Mouse (Mus musculus) adrenal gland (tissue): ENCODE results near the gene Mepce.
"Not testable (repeated sequence)": the region's sequence is repeated elsewhere in the genome, so short reads cannot be mapped to it uniquely, and the experiment has no call there.

Source experiments
- intact Hi-C: fragments of 180-260 bp; cut with DNase I; formaldehyde crosslinking; loops from one replicate; pipeline ENCODE4 v1.15.1; 2025
- long read RNA-seq, 2 experiments: library from polyadenylated mRNA; unstranded; transcript quantifications; one replicate each; pipeline ENCODE4 v2.0.0; 2020; ENCODE audit warnings: borderline replicate concordance in 1 of 2; ENCODE audit not compliant: insufficient replicate concordance in 1 of 2

The Mepce gene
- long read RNA-seq, experiment 1, partial matches to known transcripts, result 0 of 2 reads
- long read RNA-seq, experiment 1, other reads (novel, unspliced or antisense), result 1 of 2 reads
- long read RNA-seq, experiment 2, partial matches to known transcripts, result 1 of 9 reads
- long read RNA-seq, experiment 2, other reads (novel, unspliced or antisense), result 1 of 9 reads

DNA sequence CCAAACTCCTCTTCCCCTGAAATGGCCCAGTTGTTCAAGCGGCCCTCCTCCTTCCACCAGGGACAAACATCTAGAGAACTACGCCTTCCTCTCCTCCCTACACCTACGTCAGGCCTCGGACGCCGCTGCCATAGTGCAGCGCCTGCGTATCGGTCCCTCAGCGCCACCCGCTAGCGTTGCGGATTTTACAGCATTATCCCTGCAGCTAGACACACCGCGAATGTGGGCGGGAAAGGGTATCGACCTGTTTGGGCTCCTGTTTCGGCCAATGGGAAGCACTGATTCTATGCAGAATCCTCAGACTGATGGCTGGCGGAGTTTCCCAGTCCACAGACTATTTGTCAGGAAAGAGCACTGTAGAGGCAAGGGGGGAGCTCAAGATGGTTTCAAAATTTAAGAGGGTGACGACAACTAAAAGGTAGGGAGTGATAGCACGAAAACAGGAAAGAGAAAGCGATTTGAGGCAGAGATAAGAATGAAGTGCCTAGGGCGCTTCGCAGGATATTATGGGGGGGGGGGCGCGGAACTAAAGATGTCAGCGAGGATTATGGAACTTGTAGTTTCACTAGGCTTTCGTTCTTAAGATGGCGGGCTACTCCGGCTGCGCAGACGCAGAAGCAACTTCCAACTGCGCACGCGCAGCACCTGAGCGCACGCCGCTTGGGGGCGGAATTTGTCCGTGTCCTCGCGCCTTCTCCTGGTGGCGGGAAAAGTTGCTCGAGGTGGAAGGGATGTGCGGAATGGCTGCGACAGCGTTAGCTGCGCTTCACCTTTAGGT, at the start of gene Mepce, which contains the start of gene Zcwpw1:
Mepce (minus strand) TSS at position 505 of the 778 bp plus-strand sequence.
Zcwpw1 (plus strand) TSS at position 648 of the 778 bp plus-strand sequence.
- intact Hi-C loops, result no loop called here

DNA sequence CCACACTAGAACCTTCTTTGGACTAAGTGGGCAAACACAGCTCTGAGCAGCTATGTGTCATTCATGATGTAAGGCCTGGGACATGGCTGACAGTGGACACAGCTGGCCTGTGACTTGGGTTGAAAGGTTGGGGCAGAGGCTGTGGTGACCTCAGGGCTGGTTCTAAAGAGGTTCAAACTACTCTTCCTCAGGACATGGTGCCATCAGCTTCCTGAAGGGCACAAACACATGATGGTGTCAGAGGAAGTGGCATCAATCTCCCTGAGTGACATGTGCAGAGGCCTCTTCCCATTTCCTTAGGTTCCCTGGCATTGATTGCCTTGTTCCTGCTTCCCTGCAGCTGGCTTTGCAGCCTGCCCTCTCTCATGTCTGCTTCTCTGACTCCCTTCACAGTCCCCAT, 49.7 kb upstream of the Mepce start:
- intact Hi-C loops, result not testable (repeated sequence)

DNA sequence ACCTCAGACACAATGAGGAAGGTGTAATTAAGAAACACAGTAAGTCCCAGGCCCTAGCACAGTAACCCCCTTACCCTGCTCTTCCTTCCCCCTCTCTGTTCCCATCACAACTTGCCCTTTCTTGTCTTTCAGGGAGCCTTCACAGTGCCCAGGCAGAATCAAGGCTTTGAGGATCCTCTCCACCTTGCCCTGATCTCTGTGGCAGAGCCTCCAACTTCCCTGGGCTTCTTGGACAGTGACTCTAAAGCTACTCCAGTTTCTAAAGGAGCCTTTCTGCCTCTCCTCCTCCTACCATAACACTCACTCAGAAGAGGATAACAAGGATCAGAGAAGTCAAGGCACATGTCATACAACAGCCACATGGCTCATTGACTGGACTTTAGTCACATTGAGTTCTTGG, 49.2 kb upstream of the Mepce start:
- intact Hi-C loops, result no loop called here

DNA sequence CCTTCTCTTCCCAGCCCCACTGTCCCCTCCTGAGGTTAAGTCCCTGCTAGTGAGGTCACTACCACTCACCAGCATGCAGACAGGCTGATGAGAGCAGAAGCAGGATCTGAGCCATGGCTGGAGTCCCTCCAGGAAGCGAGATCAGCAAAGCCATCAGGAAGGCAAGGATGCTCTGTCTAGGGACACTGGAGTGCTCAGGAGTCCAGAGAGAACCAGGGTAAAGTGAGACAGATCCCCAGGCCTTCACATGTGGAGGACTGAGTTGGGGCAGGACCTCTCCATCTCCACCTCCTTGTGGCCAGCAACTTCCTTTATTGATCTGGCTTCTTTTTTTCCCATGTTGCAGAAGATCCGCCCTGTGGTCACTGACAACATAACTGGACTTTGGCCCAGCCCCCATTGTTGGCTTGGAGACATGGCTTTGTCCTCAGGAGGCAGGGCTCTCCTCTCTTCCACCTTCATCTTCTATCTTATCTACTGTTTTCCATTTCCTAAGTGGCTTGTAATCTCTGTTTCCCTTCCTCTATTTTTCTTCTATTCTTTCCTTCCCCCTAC, 48.6 kb upstream of the Mepce start, which contains the start of gene Pilra:
Pilra (minus strand) TSS at position 316 of the 555 bp plus-strand sequence.
- intact Hi-C loops, result not testable (repeated sequence)

DNA sequence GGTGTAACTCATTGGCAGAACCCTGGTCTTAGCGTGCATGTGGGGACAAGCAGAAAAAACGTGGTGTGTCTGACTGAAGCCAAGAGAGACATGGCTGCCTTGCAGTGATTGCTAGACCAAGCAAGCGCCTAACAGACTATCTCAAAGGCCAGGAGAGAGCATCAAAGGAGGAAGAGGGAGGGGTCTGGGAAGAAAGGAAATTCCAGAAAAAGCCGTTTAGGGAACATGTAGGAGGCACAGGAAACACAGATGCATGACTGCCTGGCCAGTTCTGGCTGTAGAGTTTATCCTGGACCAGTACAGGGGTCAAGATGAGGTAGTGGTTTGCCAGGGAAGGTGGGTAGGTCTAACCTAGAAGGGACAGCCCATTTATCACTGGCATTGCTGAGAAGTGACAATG, 46.0 kb upstream of the Mepce start:
- intact Hi-C loops, result no loop called here

DNA sequence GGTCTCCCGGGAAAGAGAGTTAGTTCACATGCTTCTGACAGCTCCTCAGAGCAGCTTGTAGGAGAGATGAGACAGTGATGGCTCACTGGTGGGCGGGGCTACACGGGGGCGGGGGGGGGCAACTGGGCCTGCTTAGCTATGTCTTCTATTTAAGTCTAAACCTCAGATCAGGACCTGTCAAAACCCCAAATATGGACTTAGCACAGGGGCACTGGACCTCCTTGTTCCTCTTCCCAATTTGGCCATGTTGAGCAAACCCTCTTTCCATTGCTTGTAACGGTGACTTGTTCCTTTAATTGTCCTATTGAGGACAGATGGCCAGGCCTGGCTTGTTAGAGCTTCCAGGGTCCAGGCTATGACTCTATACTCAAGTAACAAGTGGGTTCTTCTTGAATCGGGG, 44.1 kb upstream of the Mepce start:
- intact Hi-C loops, result no loop called here

DNA sequence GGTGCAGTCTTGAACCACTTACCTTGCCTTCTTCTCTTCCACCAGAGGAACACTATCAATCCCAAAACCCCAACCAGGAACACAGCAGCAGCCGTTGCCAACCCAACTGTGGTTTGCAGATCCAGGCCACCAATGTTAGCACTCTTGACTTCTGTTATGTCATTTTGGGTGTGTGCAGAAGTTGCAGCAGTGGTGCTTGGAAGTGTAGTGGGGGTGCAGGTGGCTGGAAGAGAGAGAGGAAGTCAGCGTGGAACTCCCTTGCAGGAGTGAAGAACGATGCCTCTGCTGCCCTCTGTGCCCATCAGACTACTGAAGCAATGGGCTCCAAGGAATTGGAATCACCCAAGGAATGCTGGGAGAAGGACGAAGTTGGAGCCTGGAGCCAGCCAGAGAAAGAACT, 43.7 kb upstream of the Mepce start:
- intact Hi-C loops, result no loop called here

DNA sequence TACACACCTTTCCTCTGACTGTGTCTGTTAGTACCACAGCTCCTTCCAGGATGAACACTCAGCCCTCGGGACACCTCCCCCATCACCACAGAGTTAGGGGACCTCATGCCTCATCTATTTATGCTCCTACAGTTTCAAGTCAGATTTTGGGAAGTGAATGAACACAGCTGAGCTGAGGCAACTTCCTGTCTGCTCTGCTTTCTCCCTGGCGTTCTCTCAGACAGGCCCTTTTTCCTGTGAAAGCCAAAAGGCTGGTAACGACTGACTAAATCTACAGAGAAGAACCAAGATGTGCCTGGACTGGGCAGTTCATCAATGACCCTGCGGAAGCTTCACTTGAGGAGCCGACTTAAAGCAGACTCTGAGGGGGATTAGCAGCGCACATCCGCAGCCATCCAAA, 42.8 kb upstream of the Mepce start:
- intact Hi-C loops, result no loop called here

DNA sequence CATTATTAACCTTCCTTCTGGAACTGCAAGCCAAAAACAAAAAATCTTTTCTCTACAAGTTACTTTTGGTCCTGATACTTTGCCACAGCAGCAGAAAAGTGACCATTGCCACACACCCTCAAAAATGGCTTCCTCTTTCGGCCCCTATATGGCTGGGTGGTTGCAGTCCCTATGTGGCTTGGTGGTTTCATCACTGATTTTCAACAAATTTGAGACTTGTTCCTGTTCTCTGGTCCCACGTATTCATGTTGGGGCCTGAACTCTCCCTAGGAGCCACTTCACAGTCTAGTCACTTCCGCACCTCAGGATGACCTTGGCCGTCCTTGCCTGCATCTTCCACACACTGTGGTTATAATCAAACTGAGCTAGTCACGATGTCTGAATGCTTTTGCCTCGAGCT, 41.2 kb upstream of the Mepce start:
- intact Hi-C loops, result no loop called here

DNA sequence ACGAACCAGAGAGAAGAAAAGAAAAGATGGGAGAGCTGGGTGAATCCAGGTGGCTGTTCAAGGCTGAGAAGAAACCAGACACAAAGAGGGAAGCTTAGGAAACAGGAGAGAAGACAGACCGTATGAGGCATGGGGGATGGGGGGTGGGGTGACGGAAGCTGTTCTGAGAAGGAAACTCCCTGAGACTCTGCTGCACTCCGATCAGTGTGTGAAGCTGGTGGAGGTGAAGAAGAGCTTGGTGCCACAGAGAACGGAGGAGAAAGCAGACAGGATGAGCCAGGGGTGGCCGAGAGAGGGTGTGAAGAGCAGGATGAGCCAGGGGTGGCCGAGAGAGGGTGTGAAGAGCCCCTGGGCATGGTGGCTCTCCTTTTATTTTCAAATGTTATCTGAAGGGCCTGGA, 39.0 kb upstream of the Mepce start:
- intact Hi-C loops, result no loop called here

DNA sequence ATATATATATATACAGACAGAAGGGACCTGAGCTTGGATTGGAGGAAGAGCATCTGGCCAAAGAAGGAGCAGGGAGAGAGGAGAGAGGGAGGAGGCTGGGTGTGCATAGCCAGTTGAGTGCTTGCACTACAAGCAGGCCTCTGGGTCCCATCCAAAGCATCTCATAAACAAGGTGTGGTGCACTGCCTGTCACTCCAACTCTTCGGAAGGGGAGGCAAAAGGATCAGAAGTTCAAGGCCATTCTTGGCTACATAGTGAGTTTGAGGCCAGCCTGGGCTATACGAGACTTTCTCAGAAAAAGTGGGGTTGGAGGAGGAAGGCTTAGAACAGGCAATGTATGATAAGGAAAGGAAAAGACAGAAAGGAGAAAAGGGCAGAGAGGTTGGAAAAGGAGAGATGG, 38.5 kb upstream of the Mepce start:
- intact Hi-C loops, result no loop called here

DNA sequence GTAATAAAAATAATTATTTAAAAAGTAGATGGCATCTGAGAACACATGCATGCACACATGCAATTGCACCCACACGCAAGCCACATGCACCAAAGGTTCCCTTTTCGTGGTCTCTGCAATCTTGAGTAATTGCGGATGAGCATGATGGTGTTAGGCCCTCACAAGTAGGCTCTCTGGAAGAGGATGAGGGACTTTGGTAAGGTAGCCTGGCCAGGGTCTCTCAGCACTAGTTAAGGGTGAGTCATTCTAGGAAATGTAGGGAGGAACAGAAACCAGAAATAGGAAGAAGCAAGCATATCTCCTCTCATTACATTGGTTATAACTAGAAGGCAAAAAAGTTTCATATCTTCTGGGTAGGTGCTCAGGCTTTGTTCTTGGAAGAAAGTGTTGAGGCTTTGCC, 37.6 kb upstream of the Mepce start:
- intact Hi-C loops, result no loop called here

DNA sequence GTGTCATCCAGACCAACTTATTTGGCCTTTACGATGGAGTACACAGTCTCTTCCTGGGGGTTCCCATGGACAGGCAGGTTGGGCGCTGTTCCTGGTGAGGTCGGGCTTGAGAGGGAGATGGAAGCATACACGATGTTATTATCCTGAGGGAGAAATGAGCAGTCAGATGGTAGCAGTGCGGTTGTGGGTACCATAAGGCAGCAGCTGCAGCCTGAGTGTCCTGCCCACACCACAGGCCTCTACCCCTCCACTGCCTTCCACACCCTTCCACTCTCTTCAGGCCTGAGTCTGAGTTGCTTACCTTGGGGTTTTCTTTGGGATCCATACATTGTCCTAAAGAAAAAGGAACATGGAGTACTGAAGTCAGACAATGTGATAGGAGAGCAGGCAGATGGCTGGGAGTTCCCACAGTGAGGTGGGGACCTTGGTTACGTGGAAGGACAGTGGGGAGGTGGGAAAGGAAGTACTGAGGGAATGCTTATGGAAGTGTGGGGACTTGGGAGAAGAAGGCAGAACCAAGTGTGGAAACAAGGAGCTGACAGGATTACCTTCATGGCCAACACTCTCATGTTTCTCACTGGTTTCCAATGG, 36.1 kb upstream of the Mepce start:
- intact Hi-C loops, result no loop called here

DNA sequence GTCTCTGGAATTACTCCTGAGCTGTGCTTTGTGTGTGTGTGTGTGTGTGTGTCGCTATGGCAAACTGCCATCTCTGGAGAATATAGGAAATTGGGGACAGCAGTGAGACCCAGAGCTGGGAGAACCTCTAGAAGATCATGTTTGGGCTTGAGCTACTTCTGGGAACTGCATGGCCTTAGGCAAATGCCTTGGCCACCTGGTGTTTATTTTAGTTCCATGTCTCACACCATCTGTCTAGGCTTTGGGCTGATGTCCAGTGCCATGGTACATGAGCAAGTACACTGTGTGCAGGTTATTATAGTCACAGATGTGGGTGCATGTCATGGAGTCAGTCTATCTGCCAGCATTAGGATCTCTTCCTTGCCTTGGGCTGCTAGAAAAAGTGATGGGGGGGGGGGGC, 35.1 kb upstream of the Mepce start:
- intact Hi-C loops, result no loop called here

DNA sequence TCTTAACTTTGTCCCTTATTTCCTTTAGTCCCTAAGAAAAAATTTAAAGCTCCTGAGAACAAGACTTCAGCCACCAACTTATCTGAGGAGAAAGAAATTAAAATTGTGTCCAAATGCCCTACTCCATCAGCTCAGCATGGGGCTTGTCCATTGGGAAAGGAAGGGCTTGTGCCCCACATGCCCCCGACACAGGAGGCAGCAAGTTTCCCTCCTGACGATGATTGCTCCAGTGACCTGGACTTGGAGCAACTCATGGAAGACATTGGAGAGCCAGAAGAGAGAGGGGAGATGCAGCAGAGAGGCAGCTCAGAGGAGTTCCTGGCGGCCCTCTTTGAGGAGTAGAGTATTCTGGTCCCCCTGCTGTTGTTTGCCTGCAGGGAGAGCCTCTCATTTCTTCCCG, 34.7 kb upstream of the Mepce start:
- intact Hi-C loops, result no loop called here

DNA sequence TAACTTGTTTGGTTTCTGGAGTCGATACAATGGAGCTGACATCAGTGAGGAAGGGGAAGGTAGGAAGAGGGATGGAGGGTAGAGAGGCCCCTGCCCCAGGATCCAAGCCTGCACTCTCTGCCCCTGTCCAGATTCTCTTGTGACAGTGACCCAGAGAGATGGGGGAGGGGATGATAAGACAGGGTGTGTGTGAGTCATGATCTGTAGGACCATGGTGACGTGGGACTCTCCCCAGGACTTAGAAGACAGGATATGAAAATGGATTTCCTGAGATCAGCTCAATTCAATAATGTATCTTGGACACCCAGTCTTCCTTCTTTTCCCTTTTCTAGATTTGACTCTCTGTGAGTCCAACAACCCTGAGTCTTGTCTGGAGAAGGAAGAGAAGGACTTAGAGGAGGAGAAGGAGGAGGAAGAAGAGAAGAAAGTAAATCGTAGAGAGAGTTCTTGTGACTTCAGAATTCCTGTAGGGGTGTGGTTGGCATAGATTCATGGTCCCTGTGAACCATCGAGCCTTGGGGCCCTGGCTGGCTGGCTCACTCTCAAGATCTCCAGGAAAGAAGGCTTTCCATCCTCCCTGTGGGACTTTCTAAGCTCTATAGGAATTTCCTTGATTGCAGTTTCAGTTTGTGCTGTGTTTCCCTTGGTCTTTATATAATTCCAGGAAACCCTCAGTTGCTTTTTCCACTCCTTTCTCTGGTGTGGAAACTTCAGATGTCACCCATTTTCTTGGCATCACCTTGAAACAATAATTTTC, 30.2 kb upstream of the Mepce start:
- intact Hi-C loops, result no loop called here

DNA sequence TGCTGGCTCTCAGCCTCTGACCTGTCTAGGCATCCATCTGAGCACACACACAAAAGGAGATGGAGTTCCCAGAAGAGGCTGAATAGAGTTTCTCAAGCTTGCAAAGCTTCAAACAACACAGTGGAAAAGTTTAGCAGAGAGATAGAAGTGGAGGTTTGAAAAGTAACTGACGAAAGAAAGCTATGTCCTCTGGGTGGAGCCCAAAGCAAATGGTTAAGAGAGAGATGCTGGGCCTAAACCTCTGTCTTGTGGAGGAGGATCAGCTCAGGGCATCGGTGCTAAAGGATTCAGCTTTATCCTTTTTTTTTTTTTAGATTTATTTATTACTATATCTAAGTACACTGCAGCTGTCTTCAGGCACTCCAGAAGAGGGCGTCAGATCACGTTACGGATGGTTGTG, 20.9 kb upstream of the Mepce start:
- intact Hi-C loops, result no loop called here

DNA sequence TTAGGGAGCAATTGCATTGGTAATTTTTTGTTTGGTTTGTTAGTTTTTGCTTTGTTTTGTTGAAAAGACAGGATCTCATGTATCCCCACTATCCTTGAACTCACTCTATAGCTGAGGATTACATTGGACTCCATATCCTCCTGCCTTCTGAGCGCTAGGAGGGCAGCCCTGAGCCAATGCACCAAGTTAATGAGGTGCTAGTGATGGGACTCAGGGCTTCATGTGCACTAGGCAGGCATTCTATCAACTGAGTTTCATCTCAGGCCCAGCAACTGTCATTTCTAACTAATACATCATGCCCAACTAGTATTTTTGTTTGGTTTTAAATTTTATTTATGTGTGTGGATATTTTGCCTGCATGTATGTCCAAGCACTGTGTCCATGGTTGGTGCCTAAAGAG, 18.7 kb upstream of the Mepce start:
- intact Hi-C loops, result no loop called here

DNA sequence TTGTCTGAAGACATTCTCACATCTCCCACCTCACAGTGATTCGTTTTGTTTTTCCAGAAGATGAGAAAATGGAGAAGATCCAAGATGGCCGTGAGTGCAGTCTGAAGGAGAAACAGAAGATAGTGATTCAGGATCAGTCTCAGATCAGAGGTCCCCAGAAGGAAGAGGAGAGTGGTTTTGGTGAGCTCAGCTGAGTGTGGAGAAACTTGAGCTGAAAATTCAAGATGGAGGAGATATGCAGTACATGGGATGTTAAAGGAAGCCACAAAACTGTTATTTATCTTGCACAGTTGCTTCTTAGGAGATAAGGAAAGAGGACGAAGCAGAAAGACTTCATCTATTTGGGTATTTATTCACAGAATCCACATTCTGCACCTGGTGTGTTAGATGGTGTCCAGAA, 13.5 kb upstream of the Mepce start:
- intact Hi-C loops, result no loop called here

DNA sequence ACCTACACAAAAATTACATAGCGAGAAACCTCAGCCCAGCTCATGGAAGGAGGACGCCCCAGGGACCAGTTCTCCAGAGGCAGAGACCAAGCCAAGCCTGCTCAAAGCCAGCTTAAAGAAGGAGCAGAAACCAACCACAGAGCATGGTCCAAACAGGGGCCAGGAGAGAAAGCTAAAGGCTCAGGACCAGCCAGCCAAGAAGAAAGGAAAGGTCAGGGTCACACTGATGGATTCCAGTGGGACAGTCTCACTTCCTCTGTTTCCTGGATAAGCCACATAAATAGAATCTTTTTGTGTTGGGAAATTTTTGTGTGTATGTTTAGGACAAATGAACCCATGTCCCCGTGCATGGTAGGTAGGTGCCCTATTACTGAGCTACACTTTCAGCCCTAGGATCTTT, 9.2 kb upstream of the Mepce start:
- intact Hi-C loops, result loop anchor here (10.0 kb wide), 1 partner anchor 148 kb away; no protein-coding TSS in a partner anchor

DNA sequence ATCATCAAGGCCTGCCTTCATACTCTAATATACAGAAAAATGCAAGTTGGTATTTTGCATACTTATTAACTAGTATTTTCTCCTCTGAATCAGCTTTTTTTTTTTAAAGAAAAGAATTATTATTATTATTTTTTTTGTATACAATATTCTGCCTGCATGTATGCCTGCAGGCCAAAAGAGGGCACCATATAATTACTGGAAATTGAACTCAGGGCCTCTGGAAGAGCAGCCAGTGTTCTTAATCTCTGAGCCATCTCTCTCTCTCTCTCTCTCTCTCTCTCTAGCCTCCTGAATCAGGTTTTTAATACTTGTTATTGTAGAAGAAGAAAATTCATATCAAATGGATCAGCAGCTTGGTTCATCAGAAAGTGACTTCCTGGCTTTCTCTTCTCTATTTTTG, 4.1 kb upstream of the Mepce start:
- intact Hi-C loops, result loop anchor here (2.0 to 10.0 kb wide), 2 partner anchors 85 to 153 kb away; no protein-coding TSS in a partner anchor
